Comparison of ENCODE assay signal across 11 mouse cellular contexts in genomic region chr3:84036866-84037265, GRCm38 (mm10). TPM values are rescaled to one million over a fixed set of nuclear protein-coding genes. Genes with fewer than 3 reads are reported as not detected.
DNase-seq lines count a peak whose midpoint lies in the region; ATAC-seq lines count a peak whose summit lies in the region.
"Had no signal": no experiment of that assay in that cellular context is flagged by ENCODE, and none has a peak within 500 bp of the region (broad histone marks: within the 10 kb centered on the region; RNA-seq: fewer than 3 reads in every experiment).

No protein-coding gene starts in this region.

- no peak overlapping the region for H3K9ac ChIP-seq in heart, embryonic 11.5 days (ENCODE audit: low read depth, low read length)
- H3K9ac ChIP-seq in forebrain, embryonic 15.5 days (replicated peaks) = no peak overlapping the region
- H3K9ac ChIP-seq: heart, embryonic 13.5 days; lung, embryonic 14.5 days had no signal

- no peak overlapping the region for H3K4me2 ChIP-seq in heart, embryonic 11.5 days
- peak overlapping the region; percentile 90 for H3K4me2 ChIP-seq in forebrain, embryonic 15.5 days (replicated peaks)

- H3K36me3 ChIP-seq in heart, embryonic 11.5 days (ENCODE audit: control insufficient read depth, insufficient read depth, low read length) = no peaks in the 10 kb centered on the region
- H3K36me3 ChIP-seq in forebrain, embryonic 15.5 days = peaks cover 3% of the 10 kb centered on the region; the same call in 1 of the 2 replicates

- H3K27me3 ChIP-seq in heart, embryonic 11.5 days (ENCODE audit: control insufficient read depth, insufficient read depth, low read length) = no peaks in the 10 kb centered on the region
- no peaks in the 10 kb centered on the region for H3K27me3 ChIP-seq in forebrain, embryonic 15.5 days
- H3K27me3 ChIP-seq: heart, embryonic 13.5 days had no signal

- WGBS in heart, embryonic 11.5 days (ENCODE audit: insufficient replicate concordance) = 85% methylated on average over 4 of the region's 4 CpGs
- WGBS in forebrain, embryonic 15.5 days = 86% methylated on average over 4 of the region's 4 CpGs

- H3K4me3 ChIP-seq in heart, embryonic 11.5 days (ENCODE audit: low read depth, low read length) = no peak overlapping the region
- peak overlapping the region; percentile 95; the same call in 1 of the 2 replicates for H3K4me3 ChIP-seq in forebrain, embryonic 15.5 days
- H3K4me3 ChIP-seq: heart, embryonic 13.5 days had no signal

- ATAC-seq in heart, embryonic 11.5 days (replicated peaks; ENCODE audit: insufficient number of reproducible peaks, low FRiP score, low TSS enrichment) = no peak
- ATAC-seq in forebrain, embryonic 15.5 days (replicated peaks) = no peak
- ATAC-seq in megakaryocyte progenitor cell, adult 5-6 weeks (replicated peaks; ENCODE audit: poor library complexity) = peak; percentile 23

- H3K9me3 ChIP-seq in heart, embryonic 11.5 days (replicated peaks; ENCODE audit: control insufficient read depth, low read length) = no peaks in the 10 kb centered on the region
- H3K9me3 ChIP-seq in forebrain, embryonic 15.5 days = no peaks in the 10 kb centered on the region
- H3K9me3 ChIP-seq: heart, embryonic 13.5 days had no signal

- peak; percentile 83 for DNase-seq in heart, adult 11 months
- peak; percentile 52 for DNase-seq in CD4-positive helper T cell, adult 2 months (ENCODE audit: low read depth, low spot score)
- DNase-seq in thymus, postnatal 0 days (ENCODE audit: low spot score) = no peak
- DNase-seq in right cerebral cortex, postnatal 4 days = no peak
- no peak for DNase-seq in frontal cortex, postnatal 10 days (ENCODE audit: low spot score in 2 of 2)
- DNase-seq: kidney, adult 11 months; lung, embryonic 14.5 days had no signal

- peaks cover 6% of the 10 kb centered on the region; the same call in 1 of the 2 replicates for H3K4me1 ChIP-seq in heart, embryonic 11.5 days (ENCODE audit: control insufficient read depth, insufficient read depth, low read length)
- peaks cover 72% of the 10 kb centered on the region for H3K4me1 ChIP-seq in forebrain, embryonic 15.5 days

- no peak overlapping the region for H3K27ac ChIP-seq in heart, embryonic 11.5 days (ENCODE audit: low read depth, low read length)
- no peak overlapping the region for H3K27ac ChIP-seq in forebrain, embryonic 15.5 days (replicated peaks)
- H3K27ac ChIP-seq: heart, embryonic 13.5 days had no signal

RNA-seq across cellular contexts. Expression of gene Tmem131l, which starts 3.1 kb away (rescaled TPM):
- polyA plus RNA-seq in heart, embryonic 11.5 days (2014; fragmentation: Nextera tagmentation; extraction: Ambion mirVana) = 27.8 and 35.0 TPM in 2 replicates
- polyA plus RNA-seq in forebrain, embryonic 15.5 days (2015; fragmentation: Nextera tagmentation; extraction: Ambion mirVana) = 125 and 130 TPM in 2 replicates
- total RNA-seq in megakaryocyte progenitor cell, adult 5-6 weeks (2015) = 61.4 and 62.0 TPM in 2 replicates
- 28.3 and 34.7 TPM in 2 replicates for total RNA-seq in megakaryocyte progenitor cell, adult 5-6 weeks (2017)
- polyA plus RNA-seq in thymus, postnatal 0 days (2015; fragmentation: Nextera tagmentation; extraction: Ambion mirVana) = 126 and 132 TPM in 2 replicates

Comparison
In these comparisons a context has a peak if more than half of its experiments do, and no peak if none do; other contexts are left out.
1. DNase-seq: peak in heart, adult 11 months (single experiment) and CD4-positive helper T cell, adult 2 months (single experiment); none in thymus, postnatal 0 days (single experiment), right cerebral cortex, postnatal 4 days (single experiment) and frontal cortex, postnatal 10 days (0 of 2).